Mouse (Mus musculus): Measurements from ENCODE around the gene Plxdc1. TPM values are rescaled to one million over a fixed set of nuclear protein-coding genes. Genes with fewer than 3 reads are reported as not detected.
"Not testable (repeated sequence)": the region's sequence is repeated elsewhere in the genome, so short reads cannot be mapped to it uniquely, and the experiment has no call there.

The Plxdc1 gene
- total RNA-seq, 2 experiments from 2014 or later: 6.9 to 16.2 TPM

DNA sequence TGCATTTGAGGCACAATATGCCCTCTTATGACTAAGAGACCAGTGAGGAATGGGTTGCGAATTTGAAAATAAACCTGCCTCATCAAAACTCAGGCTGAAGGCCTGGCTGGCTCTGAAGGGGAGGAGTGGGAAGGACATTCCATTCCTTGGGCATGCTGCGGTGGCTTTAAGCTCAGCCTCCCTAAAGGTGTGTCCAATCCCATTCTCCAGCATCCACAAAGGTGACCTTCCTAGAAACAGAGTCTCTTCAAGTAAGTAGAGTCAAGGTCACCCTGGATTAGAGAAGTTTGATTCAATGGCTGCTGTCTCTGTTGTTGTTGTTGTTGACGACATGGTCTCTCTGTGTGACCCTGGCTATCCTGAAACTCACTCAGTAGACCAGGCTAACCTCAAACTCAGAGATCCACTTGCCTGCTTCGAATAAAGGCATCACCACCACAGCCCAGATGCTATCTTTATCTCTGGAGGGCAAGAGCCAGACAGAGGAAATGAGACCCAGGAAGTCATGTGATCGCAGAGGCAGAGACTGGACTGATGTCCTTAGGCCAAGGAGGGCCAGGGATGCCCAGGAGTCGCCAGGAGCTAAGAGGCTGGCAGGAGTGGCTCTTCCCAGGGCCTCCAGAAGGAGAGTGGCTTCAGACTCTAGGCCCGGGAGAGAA is 27.5 kb downstream of the Plxdc1 start:
- DNase-seq (ENCODE audit: low spot score in 2 of 2): no peak

DNA sequence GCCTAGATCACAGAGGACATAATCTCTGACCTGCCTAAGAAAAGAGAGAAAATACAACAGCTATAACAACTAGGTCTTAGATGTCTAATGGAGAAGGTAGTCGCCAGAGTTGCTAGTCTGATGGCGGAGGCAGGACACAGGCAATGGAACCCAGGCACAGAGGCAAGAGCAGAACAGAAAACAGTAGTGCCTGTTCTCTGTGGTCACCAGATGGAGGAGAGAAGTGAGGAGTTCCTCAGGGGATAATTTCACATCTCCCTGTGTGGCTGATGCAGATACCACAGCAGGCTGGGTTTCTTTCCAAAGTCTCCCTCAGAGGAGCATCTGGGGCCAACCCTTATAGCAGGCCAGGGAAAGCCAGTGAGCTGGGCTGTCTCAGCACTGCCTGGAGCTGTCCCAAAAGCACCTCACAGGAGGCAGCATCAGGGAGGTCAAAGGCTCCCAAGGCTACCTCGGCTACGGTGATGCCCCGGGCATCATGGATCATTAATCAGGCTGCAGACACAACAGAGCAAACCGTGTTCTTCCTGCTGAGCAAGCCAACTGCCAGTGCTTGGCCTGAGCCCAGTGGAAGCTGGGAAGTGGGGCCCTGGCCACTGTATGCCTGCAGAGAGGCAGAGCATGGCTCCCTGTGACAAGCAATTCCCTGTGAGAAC is 29.2 kb downstream of the Plxdc1 start:
- no peak for DNase-seq (ENCODE audit: low spot score in 2 of 2)

DNA sequence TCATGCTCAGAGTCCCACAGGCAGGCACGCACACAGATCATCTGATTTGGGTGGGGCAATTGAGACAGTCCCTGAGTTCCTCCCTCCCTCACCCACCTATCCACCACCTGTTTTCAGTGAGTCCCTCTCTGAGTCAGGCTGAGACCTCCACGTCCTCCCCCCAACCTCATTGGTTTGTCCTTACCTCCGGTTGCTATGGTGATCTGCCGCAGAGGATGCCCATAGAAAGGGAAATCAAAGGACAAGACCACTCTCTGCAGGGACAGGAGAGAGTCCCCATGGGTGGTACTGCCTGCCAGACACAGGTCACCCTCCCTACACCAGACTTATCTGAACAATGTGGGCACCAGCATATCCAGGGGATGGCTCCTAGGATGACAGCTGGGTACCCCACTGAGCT is 30.3 kb downstream of the Plxdc1 start:
- DNase-seq (ENCODE audit: low spot score in 2 of 2): no peak

DNA sequence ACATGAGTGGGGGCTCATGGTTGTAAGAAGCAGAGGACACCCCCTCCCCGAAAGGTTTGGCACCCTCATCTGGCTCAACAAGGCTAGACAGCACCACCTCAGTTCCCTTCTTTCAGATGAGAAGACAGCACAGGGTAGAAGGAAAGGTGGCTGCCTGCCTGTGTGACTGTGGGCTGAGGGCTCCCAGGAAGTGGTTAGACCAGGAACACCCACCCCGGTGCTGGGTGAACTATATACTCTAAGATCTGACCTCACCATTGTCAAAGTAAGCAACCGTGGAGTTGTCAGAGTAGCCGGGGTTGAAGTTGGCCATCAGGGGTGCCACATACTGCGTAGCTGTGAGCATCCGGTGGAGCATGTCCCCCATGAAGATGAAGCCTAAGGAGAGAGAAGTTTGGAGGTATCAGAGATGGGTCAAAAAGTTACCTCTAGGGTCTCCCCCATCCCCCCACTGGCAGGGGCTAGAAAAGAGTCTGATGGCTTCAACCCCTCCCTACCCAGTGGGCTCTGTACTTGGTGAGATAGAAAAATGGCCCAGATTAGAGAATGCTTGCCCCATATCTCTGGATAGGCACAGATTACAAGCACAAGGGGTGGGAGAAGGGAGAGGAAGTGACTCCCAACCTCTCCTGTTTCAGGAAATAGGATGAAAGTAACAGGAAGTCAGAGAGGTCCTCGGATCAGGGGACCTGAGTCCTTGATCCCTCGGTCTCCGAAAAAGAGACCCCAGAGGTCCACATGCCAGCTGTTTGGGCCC is 30.9 kb downstream of the Plxdc1 start:
- DNase-seq (ENCODE audit: low spot score in 2 of 2): no peak

DNA sequence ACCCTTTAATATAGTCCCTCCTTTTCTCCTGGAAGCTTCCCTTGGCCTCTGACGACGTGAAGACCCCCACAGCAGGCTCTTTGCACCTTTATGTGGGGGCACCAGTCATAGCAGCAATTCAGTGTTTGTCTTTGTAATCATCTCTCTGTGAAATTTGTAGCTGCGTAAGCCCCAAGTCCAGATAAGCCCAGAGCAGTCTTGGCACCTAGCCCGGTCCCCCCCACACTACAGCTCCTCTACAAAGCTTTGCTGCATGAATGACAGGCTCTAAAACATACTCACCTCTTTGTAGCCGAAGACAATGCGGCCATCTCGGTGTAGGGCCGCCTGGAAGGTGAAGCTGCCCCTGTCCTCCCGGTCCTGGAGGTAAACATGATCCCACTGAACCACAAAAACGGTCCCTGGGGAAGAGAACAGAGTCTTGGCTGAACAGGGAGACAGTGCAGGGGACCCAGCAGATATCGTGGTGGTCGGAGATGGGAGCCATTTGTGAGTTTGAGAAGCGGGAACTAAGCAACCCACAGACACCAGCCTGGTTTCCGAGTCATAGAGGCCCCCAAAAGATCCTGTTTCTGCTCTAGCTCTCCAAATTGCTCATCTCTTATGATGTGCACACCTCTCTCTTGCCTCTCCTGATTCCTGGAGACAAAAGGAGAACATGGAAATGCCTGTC is 31.6 kb downstream of the Plxdc1 start:
- DNase-seq (ENCODE audit: low spot score in 2 of 2): no peak

DNA sequence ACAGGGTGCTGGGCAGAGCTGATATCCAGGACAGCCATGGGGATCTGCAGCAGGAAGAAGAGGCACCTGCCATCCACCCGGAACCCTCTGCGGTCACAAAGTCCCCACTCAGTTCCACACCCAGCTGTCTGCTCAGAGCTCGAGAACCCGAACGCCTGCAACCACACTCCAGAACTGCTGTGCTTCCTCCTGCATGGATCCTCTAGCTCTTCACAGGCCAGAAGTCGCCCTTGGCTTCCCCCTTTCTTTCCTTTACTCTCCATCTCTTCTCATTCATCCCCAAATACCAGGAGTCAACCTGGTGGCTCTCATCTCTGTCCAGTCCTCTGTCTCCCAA is 32.3 kb downstream of the Plxdc1 start:
- no peak for DNase-seq (ENCODE audit: low spot score in 2 of 2)

DNA sequence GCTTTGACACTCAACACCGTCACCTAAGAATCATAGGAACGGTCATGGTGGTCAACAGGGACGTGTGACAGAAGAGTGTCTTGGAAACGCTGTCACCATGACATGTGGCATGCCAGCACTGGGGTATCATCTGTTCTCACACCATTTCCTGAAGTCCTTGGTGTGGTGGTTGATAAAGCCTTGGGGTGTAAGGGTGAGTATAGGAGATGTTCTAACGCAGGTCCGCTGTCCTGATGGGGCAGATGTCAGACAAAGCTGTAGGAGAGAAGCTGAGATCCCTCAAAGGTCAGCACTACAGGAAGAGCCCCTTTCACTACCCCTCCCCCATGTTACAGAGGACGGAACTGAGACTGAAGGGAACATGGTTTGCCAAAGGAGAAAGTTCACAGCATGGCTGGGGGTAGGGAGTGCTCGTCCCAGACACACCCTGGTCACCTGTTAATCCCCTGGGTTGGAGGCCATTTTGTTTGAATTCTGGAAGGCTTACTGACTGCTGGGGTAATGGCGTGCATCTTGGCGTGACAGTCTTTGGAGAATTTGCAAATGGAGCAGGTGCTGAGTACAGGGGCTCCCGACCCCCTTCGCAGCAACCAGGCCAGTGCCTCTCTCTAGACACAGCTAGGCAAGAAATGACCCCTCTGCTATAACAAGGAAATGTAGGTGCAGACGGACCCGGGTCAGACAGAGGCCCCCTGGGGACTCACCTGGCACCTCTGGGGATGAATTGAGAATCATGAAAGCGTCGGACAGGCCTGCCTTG is 32.9 kb downstream of the Plxdc1 start:
- DNase-seq (ENCODE audit: low spot score in 2 of 2): no peak

DNA sequence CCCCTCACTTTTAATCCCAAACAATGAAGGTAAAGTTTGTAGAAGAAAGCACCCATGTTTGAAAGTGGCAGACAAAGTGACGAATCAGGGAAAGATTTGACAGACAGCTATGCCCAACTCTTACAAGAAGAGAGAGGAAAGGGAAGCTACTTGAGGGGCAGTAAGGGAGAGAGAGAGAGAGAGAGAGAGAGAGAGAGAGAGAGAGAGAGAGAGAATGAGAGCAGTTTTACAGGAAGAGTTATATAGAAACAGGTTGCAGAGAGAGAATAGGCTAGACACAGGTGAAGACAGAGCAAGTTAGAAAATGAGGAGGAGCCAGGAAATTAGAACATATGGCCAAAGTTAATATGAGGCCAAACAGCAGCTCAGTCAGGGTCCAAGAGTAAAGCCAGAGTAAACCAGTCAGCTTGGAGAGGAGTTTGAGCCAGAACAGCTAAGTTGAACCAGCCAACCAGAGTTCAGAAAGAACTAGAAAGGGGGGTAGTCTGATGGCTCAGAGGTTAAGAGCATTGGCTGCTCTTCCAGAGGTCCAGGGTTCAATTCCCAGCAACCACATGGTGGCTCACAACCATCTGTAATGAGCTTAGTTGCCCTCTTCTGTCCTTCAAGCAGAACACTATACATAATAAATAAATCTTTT is 33.8 kb downstream of the Plxdc1 start:
- DNase-seq (ENCODE audit: low spot score in 2 of 2): no peak

DNA sequence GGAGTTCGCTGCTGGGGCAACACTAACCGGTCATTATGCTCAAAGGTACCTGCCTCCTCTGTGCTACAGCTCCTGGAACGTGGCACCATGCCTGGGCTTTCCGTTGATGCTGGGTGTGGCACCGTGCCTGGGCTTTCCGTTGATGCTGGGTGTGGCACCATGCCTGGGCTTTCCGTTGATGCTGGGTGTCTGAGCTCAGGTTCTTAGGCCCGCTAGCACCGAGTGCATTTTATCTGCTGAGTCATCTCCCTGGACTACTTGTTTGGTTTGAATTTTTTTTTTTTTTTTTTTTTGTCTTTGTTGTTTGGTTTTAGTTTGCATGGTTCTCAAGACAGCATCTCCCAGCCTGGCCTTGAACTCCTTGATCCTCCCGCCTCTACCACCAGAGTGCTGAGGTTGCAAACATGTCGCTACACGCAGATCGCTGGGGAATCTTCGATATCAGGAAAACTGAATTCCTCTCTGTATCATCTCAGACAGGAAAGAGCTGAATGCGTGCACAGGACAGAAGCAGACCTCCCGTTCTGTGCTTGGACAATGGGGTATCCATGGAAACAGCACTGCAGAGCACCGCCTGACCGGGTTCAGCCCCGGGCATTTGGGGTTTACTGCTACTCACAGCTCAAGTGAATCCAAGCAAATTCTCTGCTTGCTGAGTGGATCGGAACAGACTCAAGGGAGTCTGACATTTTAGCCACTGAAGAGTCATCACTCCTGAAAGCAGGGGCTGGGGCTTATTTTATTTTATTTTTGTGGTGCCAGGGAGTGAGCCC is 36.4 kb downstream of the Plxdc1 start:
- DNase-seq (ENCODE audit: low spot score in 2 of 2): no peak

DNA sequence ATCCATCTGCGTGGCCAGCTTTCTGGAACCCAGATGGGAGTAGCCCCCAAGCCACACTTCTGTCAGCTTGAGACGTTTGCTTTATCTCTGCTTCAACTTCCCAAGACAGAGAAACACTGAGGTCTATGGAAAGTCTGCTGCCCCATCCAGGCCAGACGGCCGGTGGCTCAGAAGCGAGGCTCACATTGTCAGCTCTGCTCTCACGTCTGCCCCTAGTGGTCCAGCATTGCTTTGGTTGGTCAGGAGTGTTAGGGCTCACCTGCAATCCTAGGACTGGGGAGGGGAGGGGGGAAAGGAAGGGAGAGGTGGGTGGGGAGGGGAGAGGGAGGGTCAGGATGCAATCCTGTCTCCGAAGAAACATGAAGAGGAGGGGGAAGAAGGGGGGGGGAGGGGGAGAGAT is 38.8 kb downstream of the Plxdc1 start:
- no peak for DNase-seq (ENCODE audit: low spot score in 2 of 2)

DNA sequence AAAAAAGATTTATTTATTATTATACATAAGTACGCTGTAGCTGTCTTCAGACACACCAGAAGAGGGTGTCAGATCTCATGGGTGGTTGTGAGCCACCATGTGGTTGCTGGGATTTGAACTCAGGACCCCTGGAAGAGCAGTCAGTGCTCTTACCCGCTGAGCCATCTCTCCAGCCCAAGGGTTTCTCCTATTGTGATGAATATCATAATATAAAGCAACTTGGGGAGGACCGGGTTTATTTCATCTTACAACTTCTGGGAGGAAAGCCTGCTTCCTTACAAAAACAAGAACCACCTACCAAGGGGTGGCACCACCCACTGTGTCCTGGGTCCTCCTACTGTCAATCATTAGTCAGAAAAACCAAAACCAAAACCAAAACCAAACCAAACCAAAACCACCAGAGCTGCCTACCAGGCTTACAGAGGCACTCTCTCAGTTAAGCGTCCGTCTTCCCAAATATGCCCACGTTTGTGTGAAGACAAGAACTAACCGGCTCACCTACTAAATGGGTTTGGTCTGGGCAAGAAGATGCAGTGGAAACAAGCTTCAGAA is 40.4 kb downstream of the Plxdc1 start:
- not testable (repeated sequence) for DNase-seq (ENCODE audit: low spot score in 2 of 2)

DNA sequence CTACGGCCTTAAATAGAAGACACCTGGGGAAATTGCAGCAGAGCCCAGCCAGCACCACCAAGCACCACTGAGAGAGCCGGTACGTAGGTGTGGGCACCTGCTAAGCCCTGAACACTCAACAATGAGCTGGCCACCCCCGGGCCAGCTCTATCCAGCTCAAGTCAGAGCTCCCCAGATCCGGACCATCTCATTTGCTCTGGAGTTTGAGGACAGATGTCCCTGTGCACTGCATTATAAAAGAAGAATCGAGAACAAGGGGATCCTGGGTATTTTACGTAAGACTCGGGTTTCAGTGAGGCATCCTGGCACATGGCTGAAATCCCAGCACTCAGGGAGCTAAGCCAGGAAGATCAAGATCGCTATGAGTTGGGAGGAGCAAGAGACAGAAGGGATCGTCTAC is 41.2 kb downstream of the Plxdc1 start:
- DNase-seq (ENCODE audit: low spot score in 2 of 2): no peak

DNA sequence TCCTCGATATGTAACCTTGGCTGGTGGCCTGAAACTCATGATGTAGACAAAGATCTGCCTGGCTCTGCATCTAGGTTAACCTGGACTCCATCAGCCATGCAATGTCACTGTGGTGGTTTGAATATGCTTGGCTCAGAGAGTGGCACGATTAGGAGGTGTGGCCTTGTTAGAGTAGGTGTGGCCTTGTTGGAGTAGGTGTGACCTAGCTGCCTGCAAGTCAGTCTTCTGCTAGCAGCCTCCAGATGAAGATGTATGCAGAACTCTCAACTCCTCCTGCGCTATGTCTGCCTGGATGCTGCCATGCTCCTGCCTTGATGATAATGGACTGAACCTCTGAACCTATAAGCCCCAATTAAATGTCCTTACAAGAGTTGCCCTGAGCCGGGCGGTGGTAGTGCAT is 43.0 kb downstream of the Plxdc1 start:
- no peak for DNase-seq (ENCODE audit: low spot score in 2 of 2)

DNA sequence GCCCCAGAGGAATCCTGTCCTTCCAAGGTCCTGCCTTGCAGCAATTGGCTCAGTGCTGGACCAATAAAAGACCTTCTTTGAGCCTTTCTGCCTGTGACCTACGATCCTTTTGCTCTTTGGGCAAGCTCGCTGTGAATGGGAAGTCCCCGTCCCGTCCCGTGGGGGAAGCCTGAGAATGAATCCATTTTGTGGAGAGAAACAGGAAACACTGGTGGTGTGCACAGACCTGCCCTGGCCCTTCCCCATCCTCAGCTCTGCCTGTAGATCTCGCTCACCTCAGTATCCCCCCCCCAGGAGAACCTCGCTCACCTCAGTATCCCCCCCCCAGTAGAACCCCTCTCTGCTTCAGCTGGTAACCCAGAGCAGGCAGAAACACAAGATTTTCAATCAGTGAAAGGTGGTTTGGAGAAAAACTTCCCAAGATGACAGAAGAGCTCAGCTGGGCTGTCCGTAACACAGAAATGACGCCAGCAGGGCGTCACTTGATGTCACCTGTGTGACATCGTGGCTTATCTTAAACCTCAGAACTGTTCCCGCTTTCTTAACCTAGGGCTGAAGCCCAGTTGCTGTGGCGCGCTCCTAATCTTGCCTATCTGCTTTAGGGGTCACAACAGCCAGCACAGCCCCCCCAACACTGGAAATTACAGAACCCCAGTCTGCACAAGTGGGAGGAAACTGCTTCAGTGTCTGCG is 43.7 kb downstream of the Plxdc1 start:
- DNase-seq (ENCODE audit: low spot score in 2 of 2): no peak

DNA sequence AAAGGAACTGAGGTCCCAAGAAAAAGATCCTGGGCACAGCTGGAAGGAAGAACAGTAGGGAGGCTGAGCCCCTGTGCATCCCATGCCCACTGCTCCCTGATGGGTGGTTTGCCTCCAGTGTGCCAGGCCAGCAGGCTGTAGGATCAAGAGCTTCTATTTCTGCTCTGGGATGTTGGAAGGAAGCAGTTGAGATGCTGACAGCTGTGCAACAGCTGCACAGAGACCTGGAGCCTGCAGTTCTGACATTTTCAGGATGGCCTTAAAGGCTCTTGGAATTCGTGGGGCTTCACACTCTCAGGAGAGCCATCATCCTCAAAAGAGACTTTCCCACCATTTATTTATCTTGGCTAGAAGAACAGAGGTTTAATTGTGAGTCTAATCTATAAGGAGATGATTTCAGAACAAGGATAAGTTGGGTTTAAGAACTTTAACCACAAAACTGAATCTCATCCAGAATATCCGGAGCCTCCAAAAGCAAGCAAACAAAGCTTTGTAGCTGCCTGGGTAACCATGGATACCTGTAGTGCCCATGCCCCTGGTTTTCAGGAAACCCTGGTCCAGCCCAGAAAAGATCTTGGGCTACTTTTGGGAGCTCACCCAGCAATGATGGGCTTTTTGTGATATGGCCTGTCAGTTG is 48.7 kb downstream of the Plxdc1 start:
- no peak for DNase-seq (ENCODE audit: low spot score in 2 of 2)

DNA sequence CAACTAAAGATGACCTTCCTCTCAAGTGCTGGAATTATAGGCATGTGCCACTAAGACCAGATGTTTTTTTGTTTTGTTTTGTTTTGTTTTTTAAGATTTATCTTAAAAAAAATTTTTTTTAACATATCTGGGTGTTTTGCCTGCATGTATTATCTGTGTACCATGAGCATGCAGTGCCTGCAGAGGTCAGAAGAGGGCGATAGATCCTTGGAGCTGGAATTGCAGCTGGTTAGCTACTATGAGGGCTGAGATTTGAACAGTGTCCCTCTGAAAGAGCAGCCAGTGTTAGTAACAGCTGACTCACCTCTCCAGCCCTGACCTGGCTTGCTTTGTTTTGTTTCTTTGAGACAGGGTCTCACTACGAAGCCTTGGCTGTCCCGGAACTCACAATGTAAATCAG is 49.5 kb downstream of the Plxdc1 start:
- peak; percentile 64 to 73 for DNase-seq (ENCODE audit: low spot score in 2 of 2)

DNA sequence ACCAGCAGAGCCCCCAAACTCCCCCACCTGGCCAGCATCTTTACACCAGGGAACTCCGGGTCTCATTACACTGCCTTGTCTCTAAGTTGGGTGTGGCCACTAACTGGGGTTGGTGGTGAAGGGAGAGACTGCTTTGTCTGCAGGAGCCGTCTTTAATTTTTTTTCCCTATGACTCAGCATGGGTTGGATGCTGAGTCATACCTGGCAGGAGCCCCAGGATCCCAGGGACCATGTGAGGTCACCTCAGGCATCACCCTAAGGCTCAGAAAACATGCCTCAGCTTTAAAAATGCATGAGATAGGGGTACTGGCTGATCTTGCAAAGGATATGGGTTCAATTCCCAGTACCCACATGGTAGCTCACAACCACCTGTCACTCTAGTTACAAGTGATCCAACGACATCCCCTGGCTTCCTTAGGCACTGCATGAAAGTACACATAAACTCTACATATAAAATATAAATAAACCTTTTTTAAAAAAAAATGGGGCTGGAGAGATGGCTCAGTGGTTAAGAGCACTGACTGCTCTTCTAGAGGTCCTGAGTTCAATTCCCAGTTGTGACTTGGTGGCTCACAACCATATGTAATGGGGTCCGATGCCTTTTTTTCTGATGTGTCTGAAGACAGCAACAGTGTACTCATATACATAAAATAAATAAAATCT is 50.2 kb downstream of the Plxdc1 start:
- peak in 1 of 2 experiments; percentile 59 for DNase-seq (ENCODE audit: low spot score in 2 of 2)

DNA sequence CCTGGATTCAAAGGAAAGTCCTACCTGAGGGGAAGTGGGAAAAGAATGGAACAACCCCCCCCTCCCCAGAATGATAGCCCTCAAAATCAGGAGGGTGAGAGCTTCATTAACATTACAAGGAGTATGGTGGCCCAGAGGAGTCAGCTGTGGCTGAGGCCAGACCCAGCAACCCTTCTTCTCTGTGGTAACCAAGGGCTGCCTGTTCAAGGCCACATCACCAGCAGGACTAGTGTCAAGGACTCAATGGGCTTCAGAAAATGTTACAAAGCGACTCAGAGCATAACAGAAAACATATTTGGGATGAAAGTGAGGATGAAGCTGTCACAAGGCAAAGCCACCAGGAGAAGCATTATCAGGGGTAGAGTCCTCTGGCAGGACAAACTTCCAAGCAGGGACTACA is 52.7 kb downstream of the Plxdc1 start:
- no peak for DNase-seq (ENCODE audit: low spot score in 2 of 2)

Data from adrenal gland, adult 18-20 months (tissue).